Mouse (Mus musculus): ENCODE measurements around the gene Rfc1. TPM values are rescaled to one million over a fixed set of nuclear protein-coding genes. Genes with fewer than 3 reads are reported as not detected.
"Not testable (repeated sequence)": the region's sequence is repeated elsewhere in the genome, so short reads cannot be mapped to it uniquely, and the experiment has no call there.

The Rfc1 gene
- polyA plus RNA-seq, 1 experiment from 2014 or later: 32.3 TPM

DNA sequence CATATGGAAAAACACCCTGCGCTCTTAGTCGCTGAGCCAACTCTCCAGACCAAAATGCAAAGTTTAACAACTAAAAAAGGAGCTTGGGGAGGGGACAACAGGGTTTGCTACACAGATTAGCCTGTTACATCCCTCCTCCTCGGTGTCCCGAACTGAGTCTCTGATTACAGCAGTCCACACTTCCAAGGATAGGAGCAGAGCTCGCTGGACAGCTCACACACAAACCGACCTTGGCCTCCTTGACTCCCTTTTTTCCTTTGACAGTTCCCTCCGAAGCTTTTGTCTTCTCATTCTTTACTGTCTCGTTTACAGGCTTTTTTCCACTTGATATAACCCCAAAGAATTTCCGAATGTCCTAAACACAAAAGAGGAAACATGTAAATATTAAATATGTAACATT lies 16.3 kb downstream of the Rfc1 start:
- no peaks in the 10 kb centered on the region for H3K4me1 ChIP-seq (ENCODE audit: control insufficient read depth, insufficient read depth, low read depth, low read length)
- no peak overlapping the region for H3K4me2 ChIP-seq (ENCODE audit: low read length)
- no peaks in the 10 kb centered on the region for H3K27me3 ChIP-seq (replicated peaks; ENCODE audit: control insufficient read depth, insufficient read depth, low read length)
- no peaks in the 10 kb centered on the region for H3K9me3 ChIP-seq (ENCODE audit: control insufficient read depth, low read length)
- WGBS: 91% methylated on average over 9 of the region's 9 CpGs
- H3K9ac ChIP-seq (ENCODE audit: low read depth, low read length): no peak overlapping the region
- no peak overlapping the region for H3K27ac ChIP-seq (ENCODE audit: low read depth, low read length)
- H3K36me3 ChIP-seq (ENCODE audit: control insufficient read depth, insufficient read depth, low read length): peaks cover 3% of the 10 kb centered on the region; the same call in 1 of the 2 replicates
- no peak for ATAC-seq
- H3K4me3 ChIP-seq (ENCODE audit: low read length): no peak overlapping the region

- Histone ChIP-seq H3K4me3 (ENCODE audit: low read length) (no peak overlapping the region), H3K9me3 (ENCODE audit: control insufficient read depth, low read length) (no peaks in the 10 kb centered on the region), H3K9ac (ENCODE audit: low read depth, low read length) (no peak overlapping the region), H3K36me3 (ENCODE audit: control insufficient read depth, insufficient read depth, low read length) (peaks cover 9% of the 10 kb centered on the region; the same call in 1 of the 2 replicates), H3K4me2 (ENCODE audit: low read length) (no peak overlapping the region), H3K27ac (ENCODE audit: low read depth, low read length) (no peak overlapping the region), H3K27me3 (replicated peaks; ENCODE audit: control insufficient read depth, insufficient read depth, low read length) (no peaks in the 10 kb centered on the region), H3K4me1 (ENCODE audit: control insufficient read depth, insufficient read depth, low read depth, low read length) (no peaks in the 10 kb centered on the region)
- no peak for ATAC-seq
- 92% methylated on average over 3 of the region's 3 CpGs for WGBS
Measured at GRCm38 (mm10) chr5:65308866-65309265, 26.6 kb downstream of the Rfc1 start.

DNA sequence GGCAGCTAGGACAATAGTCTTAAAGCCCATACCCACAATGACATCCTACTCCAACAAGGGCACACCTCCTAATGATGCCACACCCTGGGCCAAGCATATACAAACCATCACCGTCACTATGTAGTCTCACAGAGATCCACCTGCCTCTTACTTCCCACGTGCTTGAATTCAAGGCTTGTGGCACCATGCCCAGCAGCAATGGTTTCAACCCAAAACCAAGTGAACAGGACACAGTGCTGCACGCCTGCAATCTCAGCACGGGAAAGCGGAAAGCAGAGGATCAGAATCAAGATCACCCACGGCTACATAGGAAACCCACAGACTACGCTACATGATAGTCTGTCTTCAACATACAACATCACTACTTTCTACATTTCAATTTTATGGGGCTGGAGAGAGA lies 27.3 kb downstream of the Rfc1 start:
- WGBS: 96% methylated on average over 7 of the region's 7 CpGs

DNA sequence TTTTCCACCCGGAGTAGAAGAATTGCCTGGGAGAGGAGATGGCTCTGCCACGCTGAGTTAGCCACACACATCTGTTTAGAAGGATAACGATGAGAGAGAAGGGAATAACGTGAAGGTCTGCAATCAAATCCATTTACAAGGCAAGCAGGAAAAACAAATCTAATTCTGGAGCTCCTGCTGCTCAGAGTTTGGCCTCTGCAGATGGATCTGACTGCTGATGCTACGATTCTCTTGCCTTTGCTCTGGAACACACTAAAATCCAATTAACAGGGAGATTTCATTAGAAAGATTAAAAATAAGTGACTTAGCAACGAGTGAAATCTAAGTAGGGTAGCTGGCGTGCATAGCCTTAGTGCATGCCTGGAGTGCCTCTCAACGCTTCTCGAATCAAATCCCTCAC lies 30.0 kb downstream of the Rfc1 start:
- H3K9me3 ChIP-seq (ENCODE audit: control insufficient read depth, low read length): no peaks in the 10 kb centered on the region
- no peak overlapping the region for H3K9ac ChIP-seq (ENCODE audit: low read depth, low read length)
- H3K27me3 ChIP-seq (replicated peaks; ENCODE audit: control insufficient read depth, insufficient read depth, low read length): no peaks in the 10 kb centered on the region
- H3K36me3 ChIP-seq (ENCODE audit: control insufficient read depth, insufficient read depth, low read length): peaks cover 2% of the 10 kb centered on the region; the same call in 1 of the 2 replicates
- ATAC-seq: no peak; the same call in 1 of the 2 replicates
- H3K4me3 ChIP-seq (ENCODE audit: low read length): no peak overlapping the region
- H3K4me2 ChIP-seq (ENCODE audit: low read length): no peak overlapping the region
- no peak overlapping the region for H3K27ac ChIP-seq (ENCODE audit: low read depth, low read length)
- WGBS: 72% methylated on average over 9 of the region's 9 CpGs
- no peaks in the 10 kb centered on the region for H3K4me1 ChIP-seq (ENCODE audit: control insufficient read depth, insufficient read depth, low read depth, low read length)

More for the DNA sequence above, 27.3 kb downstream of the Rfc1 start:
- H3K9me3 ChIP-seq (ENCODE audit: control insufficient read depth, low read length): no peaks in the 10 kb centered on the region
- no peak for ATAC-seq
- no peak overlapping the region for H3K4me2 ChIP-seq (ENCODE audit: low read length)
- H3K9ac ChIP-seq (ENCODE audit: low read depth, low read length): no peak overlapping the region
- no peak overlapping the region for H3K27ac ChIP-seq (ENCODE audit: low read depth, low read length)
- no peaks in the 10 kb centered on the region for H3K4me1 ChIP-seq (ENCODE audit: control insufficient read depth, insufficient read depth, low read depth, low read length)
- peaks cover 9% of the 10 kb centered on the region; the same call in 1 of the 2 replicates for H3K36me3 ChIP-seq (ENCODE audit: control insufficient read depth, insufficient read depth, low read length)
- no peak overlapping the region for H3K4me3 ChIP-seq (ENCODE audit: low read length)
- H3K27me3 ChIP-seq (replicated peaks; ENCODE audit: control insufficient read depth, insufficient read depth, low read length): no peaks in the 10 kb centered on the region

- Histone ChIP-seq H3K4me2 (ENCODE audit: low read length) (no peak overlapping the region), H3K4me3 (ENCODE audit: low read length) (no peak overlapping the region), H3K4me1 (ENCODE audit: control insufficient read depth, insufficient read depth, low read depth, low read length) (no peaks in the 10 kb centered on the region), H3K36me3 (ENCODE audit: control insufficient read depth, insufficient read depth, low read length) (peaks cover 3% of the 10 kb centered on the region), H3K27ac (ENCODE audit: low read depth, low read length) (no peak overlapping the region), H3K27me3 (replicated peaks; ENCODE audit: control insufficient read depth, insufficient read depth, low read length) (no peaks in the 10 kb centered on the region), H3K9me3 (ENCODE audit: control insufficient read depth, low read length) (no peaks in the 10 kb centered on the region), H3K9ac (ENCODE audit: low read depth, low read length) (no peak overlapping the region)
- ATAC-seq: no peak
- 98% methylated on average over 9 of the region's 9 CpGs for WGBS
Measured at GRCm38 (mm10) chr5:65300121-65300520, 35.3 kb downstream of the Rfc1 start.

DNA sequence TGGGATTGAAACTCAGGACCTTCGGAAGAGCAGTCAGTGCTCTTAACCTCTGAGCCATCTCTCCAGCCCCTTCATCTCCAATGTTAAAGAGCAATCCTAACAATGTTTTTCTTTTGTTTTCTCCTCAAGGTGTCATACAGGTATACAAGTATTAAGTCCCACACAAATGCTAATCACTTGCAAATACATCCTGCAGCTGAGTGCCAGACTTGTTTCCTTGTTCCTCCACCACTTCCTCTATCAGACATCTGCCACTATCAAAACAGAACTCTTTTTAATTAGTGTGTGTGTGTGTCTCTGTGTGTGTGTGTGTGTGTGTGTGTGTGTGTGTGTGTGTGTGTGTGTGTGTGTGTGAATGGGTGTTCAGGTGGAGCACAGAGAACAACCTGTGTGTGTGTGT lies 35.8 kb downstream of the Rfc1 start:
- not testable (repeated sequence) for H3K36me3 ChIP-seq (ENCODE audit: control insufficient read depth, insufficient read depth, low read length); H3K9ac ChIP-seq (ENCODE audit: low read depth, low read length); H3K4me2 ChIP-seq (ENCODE audit: low read length); H3K4me1 ChIP-seq (ENCODE audit: control insufficient read depth, insufficient read depth, low read depth, low read length); H3K4me3 ChIP-seq (ENCODE audit: low read length); H3K27me3 ChIP-seq (replicated peaks; ENCODE audit: control insufficient read depth, insufficient read depth, low read length); H3K9me3 ChIP-seq (ENCODE audit: control insufficient read depth, low read length); ATAC-seq; H3K27ac ChIP-seq (ENCODE audit: low read depth, low read length)
- WGBS: 100% methylated on average over 1 of the region's 1 CpGs

DNA sequence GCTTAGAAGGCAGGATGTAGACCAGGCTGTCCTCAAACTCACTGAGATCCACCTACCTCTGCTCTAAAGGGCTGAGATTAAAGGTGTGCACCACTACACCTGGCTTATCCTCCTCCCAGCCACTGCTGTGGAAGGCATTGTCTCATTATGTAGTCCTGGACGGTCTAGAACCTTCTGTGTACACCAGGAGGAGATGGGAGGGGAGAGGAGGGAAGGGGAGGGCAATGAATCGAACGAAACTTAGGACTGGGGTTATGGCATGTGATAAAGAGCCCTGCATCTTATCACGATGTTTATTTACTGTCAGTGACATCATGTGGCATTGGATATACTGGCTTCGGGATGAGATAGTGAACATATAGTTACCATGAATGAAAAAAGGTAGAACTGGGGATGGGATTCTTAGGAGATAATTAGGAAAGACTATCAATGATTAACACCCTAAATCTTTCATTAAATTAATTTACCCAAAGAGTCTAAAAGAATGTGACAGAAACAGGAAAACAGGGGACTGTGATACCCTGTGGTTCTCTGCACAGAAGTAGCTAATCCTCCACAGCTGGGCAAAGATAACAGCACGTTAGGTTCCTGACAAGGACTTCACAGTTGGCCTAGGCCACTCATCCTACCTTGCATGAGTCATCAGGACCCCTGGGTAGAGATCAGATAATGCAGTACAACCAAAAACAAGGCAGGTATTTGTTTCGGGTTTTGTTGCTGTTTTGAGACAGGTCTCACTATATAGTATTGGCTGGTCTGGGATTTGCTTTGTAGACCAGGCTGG lies 37.1 kb downstream of the Rfc1 start:
- Histone ChIP-seq H3K4me1 (ENCODE audit: control insufficient read depth, insufficient read depth, low read depth, low read length) (no peaks in the 10 kb centered on the region), H3K27me3 (replicated peaks; ENCODE audit: control insufficient read depth, insufficient read depth, low read length) (no peaks in the 10 kb centered on the region), H3K36me3 (ENCODE audit: control insufficient read depth, insufficient read depth, low read length) (peaks cover 3% of the 10 kb centered on the region), H3K27ac (ENCODE audit: low read depth, low read length) (no peak overlapping the region), H3K9ac (ENCODE audit: low read depth, low read length) (no peak overlapping the region), H3K4me2 (ENCODE audit: low read length) (no peak overlapping the region), H3K4me3 (ENCODE audit: low read length) (no peak overlapping the region), H3K9me3 (ENCODE audit: control insufficient read depth, low read length) (no peaks in the 10 kb centered on the region)
- no peak for ATAC-seq
- WGBS: 90% methylated on average over 7 of the region's 7 CpGs

DNA sequence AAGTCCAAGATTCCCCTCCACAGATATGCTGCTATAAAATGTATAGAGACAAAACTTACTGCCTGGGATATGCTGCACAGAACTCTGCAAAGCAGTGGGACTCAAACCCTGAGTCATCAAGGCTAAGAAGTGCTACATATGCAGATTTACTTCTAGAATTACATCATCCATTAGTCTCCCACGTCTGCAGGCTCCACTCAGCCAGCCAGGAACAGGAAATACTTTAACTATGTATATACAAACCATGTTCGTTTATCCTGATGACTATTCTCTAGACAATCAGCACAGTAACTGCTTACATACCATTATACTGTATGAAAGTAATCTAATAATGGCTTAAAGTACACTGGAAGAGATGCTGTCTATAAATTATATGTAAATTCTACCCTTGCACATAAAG lies 41.2 kb downstream of the Rfc1 start:
- H3K36me3 ChIP-seq (ENCODE audit: control insufficient read depth, insufficient read depth, low read length): peaks cover 11% of the 10 kb centered on the region
- no peak overlapping the region for H3K4me3 ChIP-seq (ENCODE audit: low read length)
- no peak overlapping the region for H3K9ac ChIP-seq (ENCODE audit: low read depth, low read length)
- H3K27me3 ChIP-seq (replicated peaks; ENCODE audit: control insufficient read depth, insufficient read depth, low read length): no peaks in the 10 kb centered on the region
- H3K27ac ChIP-seq (ENCODE audit: low read depth, low read length): no peak overlapping the region
- no peaks in the 10 kb centered on the region for H3K9me3 ChIP-seq (ENCODE audit: control insufficient read depth, low read length)
- ATAC-seq: no peak
- WGBS: 81% methylated on average over 2 of the region's 2 CpGs
- no peaks in the 10 kb centered on the region for H3K4me1 ChIP-seq (ENCODE audit: control insufficient read depth, insufficient read depth, low read depth, low read length)
- no peak overlapping the region for H3K4me2 ChIP-seq (ENCODE audit: low read length)

GRCm38 (mm10) chr5:65293627-65294026 lies 41.8 kb downstream of the Rfc1 start:
- no peak overlapping the region for H3K9ac ChIP-seq (ENCODE audit: low read depth, low read length)
- peaks cover 11% of the 10 kb centered on the region for H3K36me3 ChIP-seq (ENCODE audit: control insufficient read depth, insufficient read depth, low read length)
- H3K4me3 ChIP-seq (ENCODE audit: low read length): no peak overlapping the region
- H3K4me1 ChIP-seq (ENCODE audit: control insufficient read depth, insufficient read depth, low read depth, low read length): no peaks in the 10 kb centered on the region
- ATAC-seq: no peak
- no peak overlapping the region for H3K4me2 ChIP-seq (ENCODE audit: low read length)
- no peaks in the 10 kb centered on the region for H3K27me3 ChIP-seq (replicated peaks; ENCODE audit: control insufficient read depth, insufficient read depth, low read length)
- H3K27ac ChIP-seq (ENCODE audit: low read depth, low read length): no peak overlapping the region
- WGBS: 93% methylated on average over 6 of the region's 6 CpGs
- H3K9me3 ChIP-seq (ENCODE audit: control insufficient read depth, low read length): no peaks in the 10 kb centered on the region
